Mouse (Mus musculus): ENCODE data around the gene Elovl6.

GRCm38 (mm10) chr3:129647312-129647711, 115.2 kb downstream of the Elovl6 start:
- TF ChIP-seq CTCF (IDR thresholded peaks at IDR 0.05; ENCODE audit: control insufficient read depth, insufficient read depth, low read length): no peak
- TF ChIP-seq POLR2A (IDR thresholded peaks at IDR 0.05; ENCODE audit: borderline replicate concordance, control insufficient read depth, low read depth, low read length): no peak
